9 mouse cellular contexts compared by ENCODE assay signal in the genomic region with DNA sequence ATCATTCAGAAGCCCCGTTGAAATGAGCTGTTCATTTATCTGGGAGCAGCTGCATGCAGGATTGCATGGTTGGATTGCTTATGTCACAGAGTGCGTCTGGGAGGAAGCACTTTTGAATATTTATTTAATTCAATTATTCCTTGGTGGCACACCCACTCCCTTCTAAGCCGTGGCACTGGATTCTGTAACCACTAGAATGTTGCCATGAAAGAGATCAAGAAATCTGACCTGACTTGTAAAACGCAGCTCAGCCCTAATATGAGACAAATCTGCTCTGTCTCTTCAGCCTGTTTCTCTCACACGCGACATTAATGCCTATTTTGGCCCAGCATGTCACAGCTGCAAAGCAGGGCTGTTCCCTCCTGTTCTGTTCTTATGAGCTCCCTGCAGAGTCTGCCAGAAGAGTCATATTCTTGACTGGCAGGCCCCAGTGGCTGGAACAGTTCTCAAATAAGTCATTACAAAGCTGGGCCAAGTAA.
DNase-seq lines count a peak whose midpoint lies in the region; ATAC-seq lines count a peak whose summit lies in the region.
"Had no signal": no experiment of that assay in that cellular context is flagged by ENCODE, and none has a peak within 500 bp of the region (broad histone marks: within the 10 kb centered on the region; RNA-seq: fewer than 3 reads in every experiment).

No protein-coding gene starts in this region.

- 45% methylated on average over 6 of the region's 6 CpGs for WGBS in kidney, embryonic 14.5 days
- WGBS in embryonic facial prominence, embryonic 11.5 days = 37% methylated on average over 6 of the region's 6 CpGs
- 13% methylated on average over 6 of the region's 6 CpGs for WGBS in midbrain, embryonic 16.5 days

- no peaks in the 10 kb centered on the region for H3K36me3 ChIP-seq in kidney, embryonic 14.5 days (ENCODE audit: control insufficient read depth, insufficient read depth, low read length)
- no peaks in the 10 kb centered on the region for H3K36me3 ChIP-seq in embryonic facial prominence, embryonic 11.5 days (replicated peaks; ENCODE audit: control insufficient read depth, insufficient read depth, low read depth, low read length)
- H3K36me3 ChIP-seq in midbrain, embryonic 16.5 days (ENCODE audit: control insufficient read depth, insufficient read depth, low read length) = no peaks in the 10 kb centered on the region

- no peaks in the 10 kb centered on the region for H3K27me3 ChIP-seq in kidney, embryonic 14.5 days (ENCODE audit: control insufficient read depth, insufficient read depth, low read length)
- H3K27me3 ChIP-seq in embryonic facial prominence, embryonic 11.5 days (ENCODE audit: control insufficient read depth, insufficient read depth, low read length) = no peaks in the 10 kb centered on the region
- no peaks in the 10 kb centered on the region for H3K27me3 ChIP-seq in midbrain, embryonic 16.5 days (ENCODE audit: control insufficient read depth, insufficient read depth, low read depth, low read length)

- H3K4me2 ChIP-seq in kidney, embryonic 14.5 days (replicated peaks; ENCODE audit: low read depth, low read length) = no peak overlapping the region
- no peak overlapping the region for H3K4me2 ChIP-seq in embryonic facial prominence, embryonic 11.5 days (ENCODE audit: low read depth, low read length)
- peak overlapping the region; percentile 25 for H3K4me2 ChIP-seq in midbrain, embryonic 16.5 days (ENCODE audit: low read length)

- H3K4me1 ChIP-seq in kidney, embryonic 14.5 days (ENCODE audit: control insufficient read depth, insufficient read depth, low read length) = no peaks in the 10 kb centered on the region
- H3K4me1 ChIP-seq in embryonic facial prominence, embryonic 11.5 days (ENCODE audit: control insufficient read depth, insufficient read depth, low read length) = no peaks in the 10 kb centered on the region
- H3K4me1 ChIP-seq in midbrain, embryonic 16.5 days (ENCODE audit: control insufficient read depth, insufficient read depth, low read length) = peaks cover 14% of the 10 kb centered on the region

- H3K9me3 ChIP-seq in kidney, embryonic 14.5 days (ENCODE audit: control insufficient read depth, low read length) = no peaks in the 10 kb centered on the region
- no peaks in the 10 kb centered on the region for H3K9me3 ChIP-seq in embryonic facial prominence, embryonic 11.5 days (replicated peaks; ENCODE audit: control insufficient read depth, low read length)
- H3K9me3 ChIP-seq in midbrain, embryonic 16.5 days (replicated peaks; ENCODE audit: control insufficient read depth, low read length, poor library complexity, severe bottlenecking) = no peaks in the 10 kb centered on the region

- intact Hi-C loops in gastrocnemius, postnatal 14 days (cut with DNase I; ENCODE audit: low total_unique reads) = no loop called here

- no peak overlapping the region for H3K9ac ChIP-seq in kidney, embryonic 14.5 days (ENCODE audit: low read depth, low read length)
- H3K9ac ChIP-seq in embryonic facial prominence, embryonic 11.5 days (replicated peaks; ENCODE audit: low read length) = no peak overlapping the region
- no peak overlapping the region; the same call in 1 of the 2 replicates for H3K9ac ChIP-seq in midbrain, embryonic 16.5 days (ENCODE audit: low read depth, low read length)
- H3K9ac ChIP-seq: liver, embryonic 14.5 days had no signal

- DNase-seq in kidney, postnatal 4 days = peak; percentile 31 to 51
- DNase-seq in embryonic facial prominence, embryonic 11.5 days (ENCODE audit: low spot score) = peak; percentile 36
- peak; percentile 62 for DNase-seq in gastrocnemius, postnatal 14 days
- DNase-seq in frontal cortex, postnatal 10 days (ENCODE audit: low spot score in 2 of 2) = no peak
- DNase-seq in kidney, adult 8-10 months = no peak
- DNase-seq in ovary, adult 18-20 months (ENCODE audit: low spot score) = no peak

- no peak overlapping the region for H3K4me3 ChIP-seq in kidney, embryonic 14.5 days (ENCODE audit: low read length)
- H3K4me3 ChIP-seq in embryonic facial prominence, embryonic 11.5 days (ENCODE audit: low read depth, low read length) = no peak overlapping the region
- H3K4me3 ChIP-seq in midbrain, embryonic 16.5 days (ENCODE audit: low read depth, low read length) = no peak overlapping the region

- H3K27ac ChIP-seq in kidney, embryonic 14.5 days (ENCODE audit: low read depth, low read length) = no peak overlapping the region
- no peak overlapping the region for H3K27ac ChIP-seq in embryonic facial prominence, embryonic 11.5 days (replicated peaks; ENCODE audit: low read depth, low read length)
- H3K27ac ChIP-seq in midbrain, embryonic 16.5 days (ENCODE audit: low read length) = 0 out of 2 replicates have a peak overlapping the region, but pooled peaks have one; percentile 38
- H3K27ac ChIP-seq: liver, embryonic 14.5 days had no signal

- ATAC-seq in kidney, embryonic 14.5 days (ENCODE audit: low FRiP score, low TSS enrichment) = no peak
- ATAC-seq in embryonic facial prominence, embryonic 11.5 days (replicated peaks; ENCODE audit: insufficient number of reproducible peaks, low FRiP score, low TSS enrichment, low read depth) = no peak
- peak; percentile 86 for ATAC-seq in midbrain, embryonic 16.5 days

Comparison
In these comparisons a context has a peak if more than half of its experiments do, and no peak if none do; other contexts are left out.
1. DNase-seq: peak in kidney, postnatal 4 days (2 of 2), embryonic facial prominence, embryonic 11.5 days (single experiment) and gastrocnemius, postnatal 14 days (single experiment); none in frontal cortex, postnatal 10 days (0 of 2), kidney, adult 8-10 months (0 of 2) and ovary, adult 18-20 months (single experiment).